Mouse (Mus musculus) adipose tissue, adult 10 weeks (tissue): Measurements from ENCODE around the gene Zfp101. TPM values are rescaled to one million over a fixed set of nuclear protein-coding genes. Genes with fewer than 3 reads are reported as not detected.

Source experiments
- polyA plus RNA-seq: library from polyadenylated mRNA; stranded (reverse); fragments of 350-450 nt; fragmentation: Illumina TruSeq; extraction: RNeasy Lipid Tissue Mini Kit (QIAGEN cat#74804); gene quantifications from one replicate; pipeline ENCODE4 v1.2.3, GENCODE M21; 2014; ENCODE audit warnings: low read depth, low replicate concordance

Gene Zfp101
- polyA plus RNA-seq: 6.5 TPM

DNA sequence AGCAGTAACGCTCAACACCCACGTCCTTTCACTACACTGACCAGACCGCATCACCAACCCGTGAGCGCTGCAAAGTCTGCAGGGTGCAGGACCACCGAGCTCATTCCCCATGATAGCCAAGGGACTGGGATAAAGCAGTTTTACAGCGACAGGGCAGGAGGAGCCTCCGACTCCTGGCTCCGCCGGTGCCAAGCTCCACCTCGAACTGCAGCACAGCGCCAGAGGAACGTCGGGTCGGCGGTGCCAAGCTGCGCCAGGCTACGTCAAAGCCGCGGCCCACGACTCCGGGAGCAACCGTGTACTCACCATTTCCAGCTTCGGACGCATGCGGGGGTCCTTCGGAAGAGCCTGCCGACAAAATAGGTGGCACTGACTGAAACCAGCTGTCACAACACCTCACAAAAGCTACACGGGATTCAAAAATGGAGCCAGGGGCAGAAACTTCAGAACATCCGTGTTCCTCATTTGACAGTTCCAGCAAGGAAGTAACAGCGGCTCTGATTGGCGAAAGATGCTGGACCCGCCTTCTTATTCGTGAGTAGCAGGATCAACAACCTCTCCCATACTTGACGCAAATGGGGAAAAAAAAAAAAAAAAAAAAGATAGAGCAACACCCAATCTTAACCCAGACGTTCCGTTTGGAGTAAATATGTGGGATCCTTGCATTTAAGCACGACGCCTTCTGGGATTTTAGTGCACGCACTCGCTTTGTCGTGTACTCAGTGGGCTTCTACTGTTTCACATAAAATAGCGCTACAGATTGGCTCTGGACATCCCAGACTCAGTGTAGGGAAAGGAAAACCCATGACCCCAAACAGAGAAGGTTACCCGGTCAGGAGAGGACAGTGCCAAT is at the start of gene Zfp101:
TSS of gene Zfp101 (minus strand) at position 460 of the 853 bp plus-strand sequence.

DNA sequence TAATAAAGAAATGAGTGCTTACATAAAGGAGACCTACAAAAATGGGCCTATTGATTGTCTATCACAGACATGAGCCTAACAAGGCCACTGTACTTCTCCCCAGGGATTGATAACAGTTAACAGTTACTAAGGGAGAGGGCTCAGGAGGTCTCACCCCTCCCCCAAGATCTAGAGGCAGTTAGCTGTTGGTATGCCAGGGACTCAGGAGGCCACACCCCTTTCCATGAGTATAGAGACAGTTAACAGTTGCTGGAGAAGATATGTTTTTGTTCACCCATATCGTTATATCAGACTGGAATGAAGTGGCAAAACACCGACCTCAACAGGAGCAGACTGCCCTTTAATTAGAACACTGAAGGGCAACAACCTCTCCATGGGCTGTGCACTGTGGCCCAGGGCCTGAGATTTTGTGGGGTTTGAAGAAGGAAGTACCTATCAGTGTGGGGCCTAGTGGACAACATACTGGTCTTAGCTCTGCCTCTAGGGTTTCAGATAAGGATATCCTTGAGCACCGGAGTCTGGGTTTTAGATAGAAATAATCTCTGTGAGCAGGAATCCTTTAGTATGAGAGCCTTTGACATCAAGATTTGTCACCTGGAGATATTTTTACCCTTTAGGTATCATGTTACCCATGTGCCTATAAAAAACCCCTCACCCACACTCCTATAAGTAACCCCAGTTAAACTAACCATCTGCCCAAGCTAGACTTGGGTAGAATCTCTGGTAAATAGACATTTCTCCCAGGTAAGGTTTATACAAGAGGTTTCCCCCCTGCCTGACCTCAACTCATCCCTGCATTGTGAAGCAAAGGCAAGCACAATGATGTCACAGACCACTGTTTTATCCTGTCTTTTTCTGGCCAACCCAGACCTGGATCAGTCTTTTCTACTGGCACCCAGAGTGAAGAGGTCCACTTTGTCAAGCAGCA is 37.8 kb upstream of the Zfp101 start, which contains the start of gene Actl9:
TSS of gene Actl9 (plus strand) at position 878 of the 928 bp plus-strand sequence.

DNA sequence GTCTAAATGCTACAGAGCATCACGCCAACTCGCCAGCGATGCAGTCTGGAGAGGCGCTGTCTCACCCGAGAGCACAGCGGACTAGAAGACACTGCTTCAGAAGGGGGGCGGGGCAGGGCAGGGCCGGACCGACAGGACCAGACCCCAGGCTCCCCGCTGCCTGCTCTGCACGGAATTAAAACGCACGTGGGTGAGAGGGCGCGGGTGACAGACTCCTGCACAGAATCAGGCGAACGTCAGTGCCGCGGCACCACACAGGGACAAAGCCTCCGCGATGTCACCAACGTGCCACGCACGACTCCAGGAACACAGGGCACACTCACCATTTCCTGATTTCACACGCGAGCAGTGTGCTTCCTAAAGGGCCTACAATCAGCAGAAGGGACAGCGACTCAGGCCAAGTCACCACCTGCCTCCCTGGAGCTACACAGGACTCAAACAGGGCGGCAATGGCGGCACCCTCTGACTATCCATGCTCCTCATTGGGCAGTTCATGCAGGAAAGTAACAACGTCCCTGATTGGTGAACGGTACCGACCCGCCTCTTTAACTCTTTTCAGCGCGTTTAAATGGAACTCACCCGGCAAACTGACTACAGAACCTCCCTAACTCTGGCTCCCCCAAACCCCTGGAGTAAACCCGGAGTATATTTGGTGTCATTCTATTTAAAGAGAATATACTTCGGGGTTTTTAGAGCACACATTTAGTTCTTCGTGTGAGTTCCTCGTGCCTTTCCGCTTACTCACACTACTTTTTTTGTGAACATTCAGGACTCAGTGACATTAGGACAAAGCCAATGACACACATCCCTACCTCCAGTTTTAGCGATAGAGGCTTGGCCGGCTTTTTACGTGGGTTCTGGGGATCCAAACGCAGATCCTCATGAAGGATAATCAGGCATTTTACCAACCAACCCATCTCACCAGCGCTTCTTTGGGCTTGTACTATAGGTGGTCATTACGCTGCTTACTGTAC is 35.7 kb downstream of the Zfp101 start, which contains the start of gene Zfp81:
TSS of gene Zfp81 (minus strand) at position 468 of the 974 bp plus-strand sequence.

Other genes with a start within 250 kb of the Zfp101 start
- gene Olfr55, start 226.2 kb downstream of the Zfp101 start, polyA plus RNA-seq: not detected
- not detected for gene Olfr239, start 203.3 kb downstream of the Zfp101 start, polyA plus RNA-seq
- not detected for gene Olfr1564, start 173.0 kb downstream of the Zfp101 start, polyA plus RNA-seq
- 8.2 TPM for gene Zfp955a, start 139.5 kb downstream of the Zfp101 start, polyA plus RNA-seq
- not detected for gene Olfr63, start 130.0 kb downstream of the Zfp101 start, polyA plus RNA-seq
- 5.1 TPM for gene Zfp955b, start 105.1 kb downstream of the Zfp101 start, polyA plus RNA-seq
- gene Zfp81, start 35.8 kb downstream of the Zfp101 start, polyA plus RNA-seq: 4.9 TPM
- 13.2 TPM for gene Actl9, start 38.3 kb upstream of the Zfp101 start, polyA plus RNA-seq
- 36.4 TPM for gene Adamts10, start 129.6 kb upstream of the Zfp101 start, polyA plus RNA-seq
- 7.1 TPM for gene Myo1f, start 161.1 kb upstream of the Zfp101 start, polyA plus RNA-seq
- 39.7 TPM for gene Zfp414, start 234.4 kb upstream of the Zfp101 start, polyA plus RNA-seq
- gene Pram1, start 243.4 kb upstream of the Zfp101 start, polyA plus RNA-seq: not detected